Mouse (Mus musculus) kidney, embryonic 14.5 days (tissue): ENCODE results near the gene Mxd4. TPM values are rescaled to one million over a fixed set of nuclear protein-coding genes. Genes with fewer than 3 reads are reported as not detected.

Experiments used
- ATAC-seq: fragments of 200-750 bp; cut with Nextera tagmentation; 2 replicates; pipeline ENCODE4 v1.8.0; 2017; ENCODE audit warnings: moderate number of reproducible peaks, mild to moderate bottlenecking, moderate TSS enrichment, moderate library complexity; ENCODE audit not compliant: low FRiP score, low TSS enrichment
- H3K27ac ChIP-seq: fragments of 300-500 bp; sonication (generic); 2 replicates; pipeline ENCODE4 v1.5.1; 2014; ENCODE audit warnings: low read depth, mild to moderate bottlenecking, low read length, moderate library complexity, mixed read lengths
- H3K27me3 ChIP-seq: fragments of 300-500 bp; sonication (generic); 2 replicates; pipeline ENCODE4 v1.6.1; 2014; ENCODE audit warnings: mild to moderate bottlenecking, low read length; ENCODE audit not compliant: control insufficient read depth, insufficient read depth
- H3K36me3 ChIP-seq: fragments of 300-500 bp; sonication (generic); 2 replicates; pipeline ENCODE4 v1.6.1; 2014; ENCODE audit warnings: low read length, mixed read lengths; ENCODE audit not compliant: control insufficient read depth, insufficient read depth
- H3K4me1 ChIP-seq: fragments of 300-500 bp; sonication (generic); 2 replicates; pipeline ENCODE4 v1.6.1; 2014; ENCODE audit warnings: low read length, mixed read lengths; ENCODE audit not compliant: control insufficient read depth, insufficient read depth
- H3K4me2 ChIP-seq: fragments of 300-500 bp; sonication (generic); replicated peaks from 2 replicates; pipeline ENCODE4 v1.6.1; 2014; ENCODE audit warnings: low read depth, mild to moderate bottlenecking, low read length
- H3K4me3 ChIP-seq: fragments of 300-500 bp; sonication (generic); 2 replicates; pipeline ENCODE4 v1.5.1; 2014; ENCODE audit warnings: mild to moderate bottlenecking, low read length
- H3K9ac ChIP-seq: fragments of 300-500 bp; sonication (generic); 2 replicates; pipeline ENCODE4 v1.6.1; 2014; ENCODE audit warnings: low read depth, mild to moderate bottlenecking, low read length, moderate library complexity
- H3K9me3 ChIP-seq: fragments of 300-500 bp; sonication (generic); 2 replicates; pipeline ENCODE4 v1.6.1; 2016; ENCODE audit warnings: low read length; ENCODE audit not compliant: control insufficient read depth
- WGBS: fragments of 180-500 bp; shearing (Covaris S2); extraction: QIAGEN DNeasy Blood & Tissue Kit; methylation state at CpG from one replicate; pipeline ENCODE4 v1.1.7; 2014; 5-methylcytosine and 5-hydroxymethylcytosine counted together
- polyA plus RNA-seq: library from polyadenylated mRNA; unstranded; fragments of >200 nt; fragmentation: Nextera tagmentation; extraction: Ambion mirVana; gene quantifications from 2 replicates; pipeline ENCODE4 v1.2.1, GENCODE M21; 2014

The Mxd4 gene
- polyA plus RNA-seq, 1 experiment from 2014 or later: 53.0 TPM

- no peak overlapping the region for H3K4me3 ChIP-seq
- H3K27ac ChIP-seq: no peak overlapping the region
- H3K27me3 ChIP-seq: no peaks in the 10 kb centered on the region
- H3K9ac ChIP-seq: no peak overlapping the region
- H3K9me3 ChIP-seq: no peaks in the 10 kb centered on the region
- H3K4me1 ChIP-seq: no peaks in the 10 kb centered on the region
- WGBS: 33% methylated on average over 1 of the region's 1 CpGs
- ATAC-seq: no peak
- no peaks in the 10 kb centered on the region for H3K36me3 ChIP-seq
- H3K4me2 ChIP-seq: no peak overlapping the region
Measured at GRCm38 (mm10) chr5:34124131-34124530, 63.4 kb downstream of the Mxd4 start.

Other genes starting within 250 kb of the Mxd4 start
- gene Gm1673, start 204.3 kb downstream of the Mxd4 start, polyA plus RNA-seq: 79.8 and 124 TPM in 2 replicates
- gene Nat8l, start 191.7 kb downstream of the Mxd4 start, polyA plus RNA-seq: 0.18 and 0.31 TPM in 2 replicates
- 0.61 and 1.1 TPM in 2 replicates for gene Poln, start 18.3 kb downstream of the Mxd4 start, polyA plus RNA-seq
- gene Haus3, start 18.2 kb downstream of the Mxd4 start, polyA plus RNA-seq: 45.1 and 46.1 TPM in 2 replicates
- gene Zfyve28, start 100.7 kb upstream of the Mxd4 start, polyA plus RNA-seq: 0.14 and 0.37 TPM in 2 replicates
- gene Cfap99, start 100.9 kb upstream of the Mxd4 start, polyA plus RNA-seq: not detected in 2 replicates
- 140 and 213 TPM in 2 replicates for gene Rnf4, start 148.6 kb upstream of the Mxd4 start, polyA plus RNA-seq
- gene Fam193a, start 182.2 kb upstream of the Mxd4 start, polyA plus RNA-seq: 17.7 and 18.4 TPM in 2 replicates